Mouse (Mus musculus): ENCODE data around the gene Klk6.

Klk6 gene

GRCm38 (mm10) chr7:43841701-43842100, 17.4 kb downstream of the Klk6 start, which contains the start of gene Klk5:
Gene Klk5, plus strand, starts transcription at chr7:43841971.
- Histone ChIP-seq H3K36me3 (ENCODE audit: insufficient read depth, low read length) (no peaks in the 10 kb centered on the region), H3K4me3 (replicated peaks; ENCODE audit: low read length) (peak within 1 kb of the TSS; percentile 26; the same call in 1 of the 2 replicates), H3K27me3 (ENCODE audit: insufficient read depth, low read length) (no peaks in the 10 kb centered on the region), H3K4me1 (replicated peaks; ENCODE audit: low read depth, low read length) (peaks cover 8% of the 10 kb centered on the region; the same call in 1 of the 2 replicates), H3K9me3 (ENCODE audit: low read length) (peaks cover 5% of the 10 kb centered on the region; the same call in 1 of the 2 replicates)
- no peak for TF ChIP-seq POU5F1 (IDR thresholded peaks at IDR 0.05; ENCODE audit: borderline replicate concordance, low read length)
- TF ChIP-seq CTCF (conservative IDR thresholded peaks at IDR 0.05; ENCODE audit: low read length) = no peak
- no peak for TF ChIP-seq NANOG (IDR thresholded peaks at IDR 0.05; ENCODE audit: borderline replicate concordance, low read length)

DNA sequence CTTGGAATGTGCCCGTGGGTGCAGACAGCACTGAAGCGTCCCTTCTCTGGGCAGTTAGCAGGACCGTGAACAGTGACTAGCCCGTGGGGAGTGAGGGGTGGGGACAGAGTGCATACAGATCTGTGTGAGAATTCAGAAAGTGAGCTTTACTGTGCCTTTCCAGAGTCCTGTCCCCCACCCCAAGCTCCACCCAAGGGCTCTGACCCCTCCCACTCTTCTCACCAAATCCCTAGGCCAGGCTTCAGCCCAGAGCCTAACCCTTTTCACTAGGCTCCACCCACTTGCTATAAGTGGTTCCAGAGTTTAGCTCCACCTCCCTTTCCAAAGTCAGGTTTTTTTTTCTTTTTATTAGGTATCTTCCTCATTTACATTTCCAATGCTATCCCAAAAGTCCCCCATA, 19.5 kb downstream of the Klk6 start:
- no peaks in the 10 kb centered on the region for H3K27me3 ChIP-seq (ENCODE audit: insufficient read depth, low read length)
- TF ChIP-seq CTCF (conservative IDR thresholded peaks at IDR 0.05; ENCODE audit: low read length) (no peak), NANOG (IDR thresholded peaks at IDR 0.05; ENCODE audit: borderline replicate concordance, low read length) (no peak), POU5F1 (IDR thresholded peaks at IDR 0.05; ENCODE audit: borderline replicate concordance, low read length) (no peak)
- peaks cover 11% of the 10 kb centered on the region; the same call in 1 of the 2 replicates for H3K4me1 ChIP-seq (replicated peaks; ENCODE audit: low read depth, low read length)
- no peak overlapping the region for H3K4me3 ChIP-seq (replicated peaks; ENCODE audit: low read length)
- peaks cover 5% of the 10 kb centered on the region; the same call in 1 of the 2 replicates for H3K9me3 ChIP-seq (ENCODE audit: low read length)
- no peaks in the 10 kb centered on the region for H3K36me3 ChIP-seq (ENCODE audit: insufficient read depth, low read length)

DNA sequence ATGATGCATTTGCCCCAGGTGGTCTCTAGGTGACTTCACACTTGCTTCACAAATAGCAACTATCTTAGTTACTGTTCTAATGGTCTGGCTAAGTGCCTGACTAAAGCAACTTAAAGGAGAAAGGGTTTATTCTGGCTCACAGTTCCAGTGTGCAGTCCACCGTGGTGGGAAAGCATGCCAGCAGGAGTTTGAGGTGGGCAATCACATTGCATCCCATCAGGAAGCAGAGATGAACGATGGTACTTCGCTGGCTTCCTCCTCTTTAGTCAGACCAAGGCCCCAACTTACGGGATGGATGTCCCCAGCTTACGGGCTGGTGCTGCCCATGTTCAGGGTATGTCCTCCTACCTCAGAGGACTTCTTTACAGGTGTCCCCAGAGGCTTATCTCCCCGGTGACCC, 27.3 kb downstream of the Klk6 start:
- no peak for TF ChIP-seq POU5F1 (IDR thresholded peaks at IDR 0.05; ENCODE audit: borderline replicate concordance, low read length)
- no peak for TF ChIP-seq CTCF (conservative IDR thresholded peaks at IDR 0.05; ENCODE audit: low read length)
- no peak for TF ChIP-seq NANOG (IDR thresholded peaks at IDR 0.05; ENCODE audit: borderline replicate concordance, low read length)
- Histone ChIP-seq H3K4me1 (replicated peaks; ENCODE audit: low read depth, low read length) (peaks cover 36% of the 10 kb centered on the region), H3K9me3 (ENCODE audit: low read length) (no peaks in the 10 kb centered on the region), H3K27me3 (ENCODE audit: insufficient read depth, low read length) (0 out of 2 replicates have a peak, but pooled peaks cover 2% of the 10 kb centered on the region), H3K4me3 (replicated peaks; ENCODE audit: low read length) (no peak overlapping the region), H3K36me3 (ENCODE audit: insufficient read depth, low read length) (no peaks in the 10 kb centered on the region)

GRCm38 (mm10) chr7:43854642-43855380, 30.5 kb downstream of the Klk6 start:
- H3K27me3 ChIP-seq (ENCODE audit: insufficient read depth, low read length) = peaks cover 4% of the 10 kb centered on the region; the same call in 1 of the 2 replicates
- TF ChIP-seq NANOG (IDR thresholded peaks at IDR 0.05; ENCODE audit: borderline replicate concordance, low read length) (no peak), CTCF (conservative IDR thresholded peaks at IDR 0.05; ENCODE audit: low read length) (no peak), POU5F1 (IDR thresholded peaks at IDR 0.05; ENCODE audit: borderline replicate concordance, low read length) (no peak)
- peaks cover 42% of the 10 kb centered on the region for H3K4me1 ChIP-seq (replicated peaks; ENCODE audit: low read depth, low read length)
- H3K36me3 ChIP-seq (ENCODE audit: insufficient read depth, low read length) = no peaks in the 10 kb centered on the region
- no peak overlapping the region for H3K4me3 ChIP-seq (replicated peaks; ENCODE audit: low read length)
- no peaks in the 10 kb centered on the region for H3K9me3 ChIP-seq (ENCODE audit: low read length)

GRCm38 (mm10) chr7:43855709-43856108, 31.4 kb downstream of the Klk6 start:
- H3K4me3 ChIP-seq (replicated peaks; ENCODE audit: low read length) = no peak overlapping the region
- no peaks in the 10 kb centered on the region for H3K9me3 ChIP-seq (ENCODE audit: low read length)
- no peak for TF ChIP-seq NANOG (IDR thresholded peaks at IDR 0.05; ENCODE audit: borderline replicate concordance, low read length)
- TF ChIP-seq CTCF (conservative IDR thresholded peaks at IDR 0.05; ENCODE audit: low read length) = no peak
- TF ChIP-seq POU5F1 (IDR thresholded peaks at IDR 0.05; ENCODE audit: borderline replicate concordance, low read length) = no peak
- H3K27me3 ChIP-seq (ENCODE audit: insufficient read depth, low read length) = peaks cover 6% of the 10 kb centered on the region
- no peaks in the 10 kb centered on the region for H3K36me3 ChIP-seq (ENCODE audit: insufficient read depth, low read length)
- peaks cover 47% of the 10 kb centered on the region for H3K4me1 ChIP-seq (replicated peaks; ENCODE audit: low read depth, low read length)

DNA sequence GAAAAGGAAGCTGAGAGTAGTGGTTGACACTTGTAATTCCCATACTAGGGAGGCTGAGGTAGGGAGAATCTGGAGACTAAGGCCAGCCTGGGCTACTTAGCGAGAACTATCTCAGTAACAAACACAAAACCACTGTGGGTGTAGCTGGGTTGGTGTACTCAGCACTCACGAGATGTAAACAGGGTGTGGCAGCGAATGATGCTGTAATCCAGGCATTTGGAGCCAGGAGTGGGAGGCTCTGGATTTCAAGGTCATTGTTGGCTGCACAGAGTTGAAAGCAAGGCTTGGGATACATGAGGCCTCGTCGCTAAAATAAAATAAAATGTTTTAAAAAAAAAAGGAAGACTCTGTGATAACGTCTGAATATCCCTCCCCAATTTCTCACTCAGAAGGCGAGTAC, 32.0 kb downstream of the Klk6 start:
- Histone ChIP-seq H3K27me3 (ENCODE audit: insufficient read depth, low read length) (peaks cover 8% of the 10 kb centered on the region), H3K4me1 (replicated peaks; ENCODE audit: low read depth, low read length) (peaks cover 52% of the 10 kb centered on the region), H3K4me3 (replicated peaks; ENCODE audit: low read length) (no peak overlapping the region), H3K9me3 (ENCODE audit: low read length) (no peaks in the 10 kb centered on the region), H3K36me3 (ENCODE audit: insufficient read depth, low read length) (no peaks in the 10 kb centered on the region)
- TF ChIP-seq CTCF (conservative IDR thresholded peaks at IDR 0.05; ENCODE audit: low read length) (no peak), POU5F1 (IDR thresholded peaks at IDR 0.05; ENCODE audit: borderline replicate concordance, low read length) (no peak), NANOG (IDR thresholded peaks at IDR 0.05; ENCODE audit: borderline replicate concordance, low read length) (no peak)

GRCm38 (mm10) chr7:43857501-43857900, 33.2 kb downstream of the Klk6 start:
- H3K4me3 ChIP-seq (replicated peaks; ENCODE audit: low read length) = no peak overlapping the region
- H3K4me1 ChIP-seq (replicated peaks; ENCODE audit: low read depth, low read length) = peaks cover 52% of the 10 kb centered on the region
- H3K9me3 ChIP-seq (ENCODE audit: low read length) = no peaks in the 10 kb centered on the region
- H3K27me3 ChIP-seq (ENCODE audit: insufficient read depth, low read length) = peaks cover 9% of the 10 kb centered on the region
- no peaks in the 10 kb centered on the region for H3K36me3 ChIP-seq (ENCODE audit: insufficient read depth, low read length)
- no peak for TF ChIP-seq CTCF (conservative IDR thresholded peaks at IDR 0.05; ENCODE audit: low read length)
- no peak for TF ChIP-seq POU5F1 (IDR thresholded peaks at IDR 0.05; ENCODE audit: borderline replicate concordance, low read length)

DNA sequence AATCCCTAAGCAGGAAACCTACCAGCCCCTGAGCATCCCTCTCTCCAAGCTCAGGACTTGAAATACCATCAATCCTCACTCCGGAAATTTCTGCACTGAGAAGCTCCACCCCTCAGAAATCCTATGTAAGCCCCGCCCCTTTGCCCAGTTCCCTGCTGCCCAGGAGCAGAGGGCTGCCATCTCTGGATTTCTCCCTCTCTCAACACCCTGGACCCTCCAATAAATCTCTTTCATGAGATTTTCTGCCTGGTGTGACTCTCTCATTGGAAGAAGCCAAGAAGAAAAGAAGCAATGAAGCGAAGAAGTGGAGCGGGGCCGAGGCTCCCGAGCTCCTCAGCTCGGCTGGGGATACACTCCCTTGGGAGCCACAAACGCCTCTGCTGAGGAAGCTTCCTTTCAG, 36.1 kb downstream of the Klk6 start:
- Histone ChIP-seq H3K4me3 (replicated peaks; ENCODE audit: low read length) (no peak overlapping the region), H3K4me1 (replicated peaks; ENCODE audit: low read depth, low read length) (peaks cover 32% of the 10 kb centered on the region), H3K36me3 (ENCODE audit: insufficient read depth, low read length) (no peaks in the 10 kb centered on the region), H3K9me3 (ENCODE audit: low read length) (no peaks in the 10 kb centered on the region), H3K27me3 (ENCODE audit: insufficient read depth, low read length) (peaks cover 9% of the 10 kb centered on the region)
- TF ChIP-seq CTCF (conservative IDR thresholded peaks at IDR 0.05; ENCODE audit: low read length) = no peak
- TF ChIP-seq NANOG (IDR thresholded peaks at IDR 0.05; ENCODE audit: borderline replicate concordance, low read length) = no peak
- TF ChIP-seq POU5F1 (IDR thresholded peaks at IDR 0.05; ENCODE audit: borderline replicate concordance, low read length) = no peak
